Mouse (Mus musculus): ENCODE results near the gene Ube2ql1.

GRCm38 (mm10) chr13:69673197-69673920, 66.3 kb downstream of the Ube2ql1 start:
- TF ChIP-seq EP300 (IDR thresholded peaks at IDR 0.05; ENCODE audit: low read depth in 1 of 2, low read length in 2 of 2) (no peak), CTCF (IDR thresholded peaks at IDR 0.05 in 2 of 3, conservative IDR thresholded peaks at IDR 0.05 in 1 of 3; ENCODE audit: control insufficient read depth in 1 of 3, insufficient read depth in 1 of 3, low read depth in 2 of 3, low read length in 3 of 3, poor library complexity in 1 of 3, severe bottlenecking in 1 of 3) (no peak), USF1 (IDR thresholded peaks at IDR 0.05; ENCODE audit: low read depth, low read length) (no peak)

Measured in MEL (cell line).